Mouse (Mus musculus) CH12.LX (cell line): ENCODE results near the gene Arhgap28. TPM values are rescaled to one million over a fixed set of nuclear protein-coding genes. Genes with fewer than 3 reads are reported as not detected.

ENCODE experiments used
- DNase-seq: peaks from one replicate; pipeline ENCODE4 v3.0.0-alpha.2; 2013; ENCODE audit errors: extremely low read depth
- H3K27ac ChIP-seq: 2 replicates; pipeline ENCODE4 v1.5.1; 2012; ENCODE audit warnings: low read depth, mild to moderate bottlenecking, control low read depth, moderate library complexity; ENCODE audit not compliant: insufficient read depth
- H3K27me3 ChIP-seq: replicated peaks from 2 replicates; pipeline ENCODE3; 2012; ENCODE audit warnings: inconsistent platforms
- H3K36me3 ChIP-seq, 2 experiments: replicated peaks in 1 of 2; 2 replicates each; pipeline versions ENCODE3 to v1.6.1; 2012; ENCODE audit warnings: inconsistent platforms in 1 of 2, low read length in 1 of 2, mild to moderate bottlenecking in 1 of 2, mixed read lengths in 1 of 2, moderate library complexity in 1 of 2; ENCODE audit not compliant: control insufficient read depth in 1 of 2, insufficient read depth in 1 of 2
- H3K4me1 ChIP-seq, 2 experiments: 2 replicates each; pipeline ENCODE4 v1.6.1; 2012; ENCODE audit warnings: inconsistent platforms in 1 of 2, moderate library complexity in 1 of 2; ENCODE audit not compliant: insufficient read depth in 2 of 2, control insufficient read depth in 1 of 2
- H3K4me2 ChIP-seq: 2 replicates; pipeline ENCODE4 v1.6.1; 2012; ENCODE audit warnings: low read depth, mild to moderate bottlenecking, control low read depth; ENCODE audit not compliant: poor library complexity, insufficient read depth, severe bottlenecking
- H3K4me3 ChIP-seq, 3 experiments: fragments of 150-350 bp in 1 of 3; sonication (generic) in 1 of 3; replicated peaks in 1 of 3; 2 replicates each; pipeline versions ENCODE3 to v1.5.1; 2011 to 2012; ENCODE audit warnings: low read depth in 2 of 3, low read length in 2 of 3, mild to moderate bottlenecking in 2 of 3, moderate library complexity in 2 of 3, control low read depth in 1 of 3, improper control_type of control experiment in 1 of 3, inconsistent platforms in 1 of 3, mixed read lengths in 1 of 3; ENCODE audit not compliant: poor library complexity in 1 of 3
- H3K79me2 ChIP-seq: replicated peaks from 2 replicates; pipeline ENCODE4 v1.6.1; 2012; ENCODE audit warnings: mild to moderate bottlenecking, moderate library complexity; ENCODE audit not compliant: control insufficient read depth, poor library complexity, insufficient read depth, severe bottlenecking; ENCODE audit errors: extremely low read depth
- H3K9ac ChIP-seq: 2 replicates; pipeline ENCODE4 v1.6.1; 2012; ENCODE audit warnings: low read depth, mild to moderate bottlenecking, control low read depth, moderate library complexity; ENCODE audit not compliant: insufficient read depth
- H3K9me3 ChIP-seq: replicated peaks from 2 replicates; pipeline ENCODE3; 2012; ENCODE audit warnings: low read length, inconsistent platforms, mixed read lengths
- CHD1 ChIP-seq: IDR thresholded peaks from 2 replicates; pipeline ENCODE4 v1.6.1; 2012; ENCODE audit warnings: low read depth, low read length, improper control_type of control experiment, inconsistent platforms
- ELF1 ChIP-seq: IDR thresholded peaks from 2 replicates; pipeline ENCODE4 v1.6.1; 2014; ENCODE audit warnings: low read depth, mild to moderate bottlenecking, inconsistent platforms, low read length, improper control_type of control experiment
- EP300 ChIP-seq: IDR thresholded peaks from 2 replicates; pipeline ENCODE4 v1.6.1; 2011; ENCODE audit warnings: low read length, improper control_type of control experiment
- GABPA ChIP-seq: IDR thresholded peaks from 2 replicates; pipeline ENCODE4 v1.6.1; 2012; ENCODE audit warnings: low read depth, low read length, improper control_type of control experiment, inconsistent platforms; ENCODE audit not compliant: insufficient replicate concordance
- IRF4 ChIP-seq: IDR thresholded peaks from 2 replicates; pipeline ENCODE4 v1.6.1; 2014; ENCODE audit warnings: low read depth, mild to moderate bottlenecking, inconsistent platforms, low read length, improper control_type of control experiment
- JUND ChIP-seq: conservative IDR thresholded peaks from 2 replicates; pipeline ENCODE4 v1.6.1; 2011; ENCODE audit warnings: low read depth, low read length, improper control_type of control experiment
- KAT2A ChIP-seq: IDR thresholded peaks from 2 replicates; pipeline ENCODE4 v1.6.1; 2012; ENCODE audit warnings: low read length, improper control_type of control experiment, inconsistent platforms; ENCODE audit not compliant: insufficient replicate concordance
- MXI1 ChIP-seq: IDR thresholded peaks from 2 replicates; pipeline ENCODE4 v1.6.1; 2011; ENCODE audit warnings: mild to moderate bottlenecking, low read depth, low read length, improper control_type of control experiment
- MYC ChIP-seq: IDR thresholded peaks from 2 replicates; pipeline ENCODE4 v1.6.1; 2011; ENCODE audit warnings: low read depth, mild to moderate bottlenecking, improper control_type of control experiment, low read length
- NELFE ChIP-seq: IDR thresholded peaks from 2 replicates; pipeline ENCODE4 v1.6.1; 2011; ENCODE audit warnings: low read depth, low read length, improper control_type of control experiment
- PAX5 ChIP-seq: IDR thresholded peaks from 2 replicates; pipeline ENCODE4 v1.6.1; 2012; ENCODE audit warnings: low read length, inconsistent platforms, mixed read lengths
- RCOR1 ChIP-seq: conservative IDR thresholded peaks from 2 replicates; pipeline ENCODE4 v1.6.1; 2012; ENCODE audit warnings: low read depth, mild to moderate bottlenecking, inconsistent platforms, low read length, improper control_type of control experiment
- SIN3A ChIP-seq: IDR thresholded peaks from 2 replicates; pipeline ENCODE4 v1.6.1; 2012; ENCODE audit warnings: low read length, improper control_type of control experiment, inconsistent platforms
- SMC3 ChIP-seq: IDR thresholded peaks from 2 replicates; pipeline ENCODE4 v1.6.1; 2011; ENCODE audit warnings: low read depth, low read length, improper control_type of control experiment
- TBP ChIP-seq: conservative IDR thresholded peaks from 2 replicates; pipeline ENCODE4 v1.6.1; 2011; ENCODE audit warnings: low read depth, low read length, improper control_type of control experiment
- UBTF ChIP-seq: IDR thresholded peaks from 2 replicates; pipeline ENCODE4 v1.6.1; 2012; ENCODE audit warnings: low read depth, mild to moderate bottlenecking, inconsistent platforms, low read length, improper control_type of control experiment, moderate library complexity
- ZNF384 ChIP-seq: IDR thresholded peaks from 2 replicates; pipeline ENCODE4 v1.6.1; 2012; ENCODE audit warnings: low read depth, low read length, improper control_type of control experiment, inconsistent platforms
- dilution Hi-C: fragments of 300-500 bp; cut with MboI; formaldehyde crosslinking; loops from 2 replicates; pipeline ENCODE4 v1.14.3; 2020; ENCODE audit warnings: low sequenced_read_pairs; ENCODE audit not compliant: extremely low pct_unique_long_range_greater_than_20kb, extremely low pct_ligation_motif_present
- in situ Hi-C: fragments of 300-500 bp; cut with MboI; formaldehyde crosslinking; loops from 3 replicates; pipeline ENCODE4 v1.14.3; 2019; ENCODE audit warnings: low sequenced_read_pairs, low pct_ligation_motif_present, low pct_unique_long_range_greater_than_20kb, mixed read lengths
- polyA plus RNA-seq: library from polyadenylated mRNA; unstranded; fragments of >175 nt; gene quantifications from 2 replicates; pipeline ENCODE4 v1.2.1, GENCODE M21; 2012; ENCODE audit warnings: low read depth; ENCODE audit not compliant: insufficient read length
- total RNA-seq, 2 experiments: library from RNA; depleted of rRNA; stranded (reverse); fragments of 300-350 nt in 1 of 2; fragments of >200 nt in 1 of 2; gene quantifications; 2 replicates each; pipeline ENCODE4 v1.2.3; 2012 to 2014

Arhgap28 gene
- total and polyA plus RNA-seq, 3 experiments, result not detected

DNA sequence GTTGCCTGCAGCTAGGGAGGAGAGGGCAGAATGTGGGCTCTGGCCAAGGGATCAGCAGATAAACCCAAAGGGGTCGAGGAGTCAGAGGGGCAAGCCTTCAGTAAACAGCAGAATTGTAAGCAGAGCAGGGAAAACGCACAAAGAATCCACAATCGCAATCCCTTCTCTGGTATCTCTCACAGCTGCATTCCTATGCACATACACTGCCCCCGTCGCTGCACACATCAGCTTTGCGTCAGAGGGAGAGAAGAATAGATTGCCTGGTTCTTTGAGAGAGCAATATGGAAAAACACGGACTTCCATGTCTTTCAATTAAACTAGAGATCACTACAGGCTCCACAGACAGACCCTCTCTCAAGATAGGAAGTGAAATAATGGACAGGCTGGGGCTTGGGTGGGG is 58.5 kb downstream of the Arhgap28 start:
- no peaks in the 10 kb centered on the region for H3K36me3 ChIP-seq
- H3K4me3 ChIP-seq, result no peak overlapping the region
- H3K79me2 ChIP-seq, result no peaks in the 10 kb centered on the region
- H3K27me3 ChIP-seq, result no peaks in the 10 kb centered on the region
- no peak for TF ChIP-seq JUND
- no peak for TF ChIP-seq NELFE
- TF ChIP-seq GABPA, result no peak
- no peak for TF ChIP-seq UBTF
- no peak for TF ChIP-seq PAX5
- no peak for TF ChIP-seq EP300
- TF ChIP-seq TBP, result no peak
- no peak for TF ChIP-seq ELF1
- TF ChIP-seq CHD1, result no peak
- TF ChIP-seq SIN3A, result no peak
- no peak for TF ChIP-seq KAT2A
- no peak for TF ChIP-seq ZNF384
- no peak overlapping the region for H3K9ac ChIP-seq
- H3K27ac ChIP-seq, result no peak overlapping the region
- peaks cover 75% of the 10 kb centered on the region for H3K9me3 ChIP-seq
- no peaks in the 10 kb centered on the region for H3K4me1 ChIP-seq
- H3K4me2 ChIP-seq, result no peak overlapping the region
- in situ Hi-C loops (no loop called here), dilution Hi-C loops (no loop called here)
- DNase-seq, result no peak

DNA sequence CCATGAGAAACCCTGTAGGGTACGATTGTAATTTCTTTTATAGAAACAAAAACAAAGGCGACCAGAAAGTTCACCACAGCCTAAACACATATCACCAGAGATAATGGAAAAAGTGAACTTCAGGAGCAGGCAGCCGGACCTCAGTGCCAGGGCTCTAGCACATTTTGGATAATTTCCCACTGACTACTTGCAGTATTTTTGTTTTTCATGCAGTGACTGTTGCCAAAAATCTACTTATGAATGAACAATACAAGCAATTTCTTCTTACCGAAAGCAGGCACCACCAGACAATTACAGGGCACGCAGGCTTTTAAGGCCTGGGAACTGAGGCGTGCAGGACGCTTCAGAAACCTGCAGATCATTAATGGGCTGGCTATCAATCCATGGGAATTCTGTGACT is 59.7 kb downstream of the Arhgap28 start:
- no peaks in the 10 kb centered on the region for H3K79me2 ChIP-seq
- no peaks in the 10 kb centered on the region for H3K4me1 ChIP-seq
- no peaks in the 10 kb centered on the region for H3K36me3 ChIP-seq
- peaks cover 74% of the 10 kb centered on the region for H3K9me3 ChIP-seq
- no peak overlapping the region for H3K27ac ChIP-seq
- in situ Hi-C loops, result no loop called here
- H3K4me3 ChIP-seq, result no peak overlapping the region
- dilution Hi-C loops, result no loop called here
- H3K9ac ChIP-seq, result no peak overlapping the region
- no peak for DNase-seq
- H3K4me2 ChIP-seq, result no peak overlapping the region
- no peaks in the 10 kb centered on the region for H3K27me3 ChIP-seq
- no peak for TF ChIP-seq MXI1
- TF ChIP-seq MYC, result no peak
- no peak for TF ChIP-seq IRF4
- no peak for TF ChIP-seq SMC3
- TF ChIP-seq RCOR1, result no peak
- TF ChIP-seq GABPA, result no peak
